Mouse (Mus musculus) stomach, embryonic 14.5 days (tissue): ENCODE measurements at regions not wholly inside any gene's neighbourhood (a gene's known extent, or its start where the extent isn't known, plus 50 kb on each side); places are given as distances from the start of the nearest gene placed in this dataset.

ENCODE experiments used
- ATAC-seq: fragments of 200-750 bp; cut with Nextera tagmentation; 2 replicates; pipeline ENCODE4 v1.8.0; 2017; ENCODE audit warnings: low read depth, moderate TSS enrichment; ENCODE audit not compliant: insufficient number of reproducible peaks, insufficient read depth, low FRiP score
- H3K27ac ChIP-seq: fragments of 300-500 bp; sonication (generic); 2 replicates; pipeline ENCODE4 v1.5.1; 2014; ENCODE audit warnings: mild to moderate bottlenecking, low read length, moderate library complexity, mixed read lengths
- H3K27me3 ChIP-seq: fragments of 300-500 bp; sonication (generic); 2 replicates; pipeline ENCODE4 v1.6.1; 2014; ENCODE audit warnings: low read length, control low read depth, mixed read lengths; ENCODE audit not compliant: control insufficient read depth, insufficient read depth
- H3K36me3 ChIP-seq: fragments of 300-500 bp; sonication (generic); 2 replicates; pipeline ENCODE4 v1.6.1; 2014; ENCODE audit warnings: mild to moderate bottlenecking, control low read depth, low read length, moderate library complexity, mixed read lengths; ENCODE audit not compliant: control insufficient read depth, insufficient read depth
- H3K4me1 ChIP-seq: fragments of 300-500 bp; sonication (generic); 2 replicates; pipeline ENCODE4 v1.6.1; 2014; ENCODE audit warnings: low read length, control low read depth, mixed read lengths; ENCODE audit not compliant: control insufficient read depth, insufficient read depth
- H3K4me2 ChIP-seq: fragments of 300-500 bp; sonication (generic); replicated peaks from 2 replicates; pipeline ENCODE4 v1.6.1; 2014; ENCODE audit warnings: low read depth, low read length, control low read depth
- H3K4me3 ChIP-seq: fragments of 300-500 bp; sonication (generic); 2 replicates; pipeline ENCODE4 v1.5.1; 2014; ENCODE audit warnings: low read depth, low read length, control low read depth
- H3K9ac ChIP-seq: fragments of 300-500 bp; sonication (generic); replicated peaks from 2 replicates; pipeline ENCODE4 v1.6.1; 2014; ENCODE audit warnings: low read depth, mild to moderate bottlenecking, control low read depth, low read length, moderate library complexity, mixed read lengths
- H3K9me3 ChIP-seq: fragments of 300-500 bp; sonication (generic); 2 replicates; pipeline ENCODE4 v1.6.1; 2016; ENCODE audit warnings: low read depth, low read length, control low read depth; ENCODE audit not compliant: control insufficient read depth
- WGBS: fragments of 180-500 bp; shearing (Covaris S2); extraction: QIAGEN DNeasy Blood & Tissue Kit; methylation state at CpG from one replicate; pipeline ENCODE4 v1.1.7; 2014; 5-methylcytosine and 5-hydroxymethylcytosine counted together

- WGBS, result 84% methylated on average over 4 of the region's 4 CpGs
- no peak overlapping the region for H3K9ac ChIP-seq
- no peak overlapping the region for H3K27ac ChIP-seq
- no peaks in the 10 kb centered on the region for H3K9me3 ChIP-seq
- no peaks in the 10 kb centered on the region for H3K4me1 ChIP-seq
- H3K27me3 ChIP-seq, result no peaks in the 10 kb centered on the region
- no peak overlapping the region for H3K4me3 ChIP-seq
- no peaks in the 10 kb centered on the region for H3K36me3 ChIP-seq
- H3K4me2 ChIP-seq, result no peak overlapping the region
- ATAC-seq, result no peak
Observed at GRCm38 (mm10) chr3:56706038-56706437, 522.5 kb upstream of the Nbea start.

- no peak overlapping the region for H3K9ac ChIP-seq
- no peaks in the 10 kb centered on the region for H3K36me3 ChIP-seq
- H3K4me3 ChIP-seq, result no peak overlapping the region
- H3K4me2 ChIP-seq, result no peak overlapping the region
- H3K9me3 ChIP-seq, result no peaks in the 10 kb centered on the region
- ATAC-seq, result no peak
- no peaks in the 10 kb centered on the region for H3K27me3 ChIP-seq
- H3K4me1 ChIP-seq, result no peaks in the 10 kb centered on the region
- H3K27ac ChIP-seq, result no peak overlapping the region
Observed at GRCm38 (mm10) chr3:56698941-56699340, 515.4 kb upstream of the Nbea start.

GRCm38 (mm10) chr3:56698248-56698647, 514.7 kb upstream of the Nbea start:
- 24% methylated on average over 1 of the region's 1 CpGs for WGBS
- H3K4me1 ChIP-seq, result no peaks in the 10 kb centered on the region
- no peak for ATAC-seq
- no peak overlapping the region for H3K4me2 ChIP-seq
- no peaks in the 10 kb centered on the region for H3K36me3 ChIP-seq
- H3K27ac ChIP-seq, result no peak overlapping the region
- no peak overlapping the region for H3K9ac ChIP-seq
- no peaks in the 10 kb centered on the region for H3K9me3 ChIP-seq
- no peaks in the 10 kb centered on the region for H3K27me3 ChIP-seq
- no peak overlapping the region for H3K4me3 ChIP-seq

DNA sequence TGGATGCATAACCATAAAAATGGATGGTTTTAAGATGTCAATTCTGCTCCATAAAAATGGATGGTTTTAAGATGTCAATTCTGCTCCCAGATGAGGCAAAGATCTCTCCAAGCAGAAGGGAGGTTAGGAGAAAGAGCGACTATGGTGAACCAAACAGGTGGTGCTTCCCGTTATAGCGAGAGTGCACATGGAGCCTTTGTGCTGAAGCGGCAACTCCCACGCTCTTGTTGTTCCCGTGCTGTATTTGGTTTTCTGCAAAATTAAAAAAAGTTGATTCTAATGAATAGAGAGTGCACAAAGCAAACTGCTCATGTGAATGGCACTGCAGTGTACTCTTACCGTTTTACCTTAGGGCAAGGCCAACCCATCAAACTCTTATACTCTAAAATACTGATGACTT, 497.5 kb upstream of the Nbea start:
- Histone ChIP-seq H3K4me3 (no peak overlapping the region), H3K27ac (no peak overlapping the region), H3K9ac (no peak overlapping the region), H3K36me3 (no peaks in the 10 kb centered on the region), H3K9me3 (no peaks in the 10 kb centered on the region), H3K4me2 (no peak overlapping the region), H3K4me1 (no peaks in the 10 kb centered on the region), H3K27me3 (no peaks in the 10 kb centered on the region)
- whole genome bisulfite sequencing, result 92% methylated on average over 7 of the region's 7 CpGs
- ATAC-seq, result no peak

- no peak overlapping the region for H3K4me2 ChIP-seq
- H3K36me3 ChIP-seq, result no peaks in the 10 kb centered on the region
- H3K4me3 ChIP-seq, result no peak overlapping the region
- no peaks in the 10 kb centered on the region for H3K4me1 ChIP-seq
- no peak overlapping the region for H3K27ac ChIP-seq
- no peaks in the 10 kb centered on the region for H3K27me3 ChIP-seq
- WGBS, result 73% methylated on average over 3 of the region's 3 CpGs
- H3K9ac ChIP-seq, result no peak overlapping the region
- no peak for ATAC-seq
- no peaks in the 10 kb centered on the region for H3K9me3 ChIP-seq
Observed at GRCm38 (mm10) chr3:56668829-56669228, 485.3 kb upstream of the Nbea start.

- no peaks in the 10 kb centered on the region for H3K4me1 ChIP-seq
- no peaks in the 10 kb centered on the region for H3K36me3 ChIP-seq
- no peak overlapping the region for H3K9ac ChIP-seq
- ATAC-seq, result no peak
- H3K27me3 ChIP-seq, result no peaks in the 10 kb centered on the region
- H3K9me3 ChIP-seq, result no peaks in the 10 kb centered on the region
- H3K4me3 ChIP-seq, result no peak overlapping the region
- no peak overlapping the region for H3K27ac ChIP-seq
- 87% methylated on average over 2 of the region's 2 CpGs for WGBS
- no peak overlapping the region for H3K4me2 ChIP-seq
Observed at GRCm38 (mm10) chr3:56660594-56660993, 477.1 kb upstream of the Nbea start.

DNA sequence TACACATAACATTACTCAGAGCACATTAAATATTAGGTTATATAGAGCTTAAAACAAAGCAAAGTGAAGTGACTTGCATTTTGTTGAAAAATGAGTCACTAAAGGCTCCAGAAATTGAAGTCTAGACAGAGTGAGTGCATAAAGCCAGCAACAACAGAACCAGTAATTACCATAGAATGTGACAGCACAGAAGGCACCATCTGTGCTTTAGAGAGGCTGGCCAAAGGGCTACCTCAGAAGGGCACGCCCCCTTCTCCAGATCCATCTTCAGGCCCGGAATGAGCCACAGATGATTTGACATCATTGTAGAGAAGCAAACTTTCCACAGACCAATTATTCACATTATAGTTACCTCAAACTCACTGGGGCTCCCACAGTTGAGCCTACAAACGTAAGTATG, 463.8 kb upstream of the Nbea start:
- H3K4me1 ChIP-seq, result no peaks in the 10 kb centered on the region
- no peak overlapping the region for H3K4me2 ChIP-seq
- H3K27ac ChIP-seq, result no peak overlapping the region
- no peak overlapping the region for H3K4me3 ChIP-seq
- H3K9me3 ChIP-seq, result no peaks in the 10 kb centered on the region
- H3K9ac ChIP-seq, result no peak overlapping the region
- WGBS, result 74% methylated on average over 3 of the region's 3 CpGs
- H3K36me3 ChIP-seq, result no peaks in the 10 kb centered on the region
- ATAC-seq, result no peak
- no peaks in the 10 kb centered on the region for H3K27me3 ChIP-seq
